Mouse (Mus musculus) midbrain, embryonic 12.5 days (tissue): ENCODE results near the gene Bpifb9b. TPM values are rescaled to one million over a fixed set of nuclear protein-coding genes. Genes with fewer than 3 reads are reported as not detected.
"Not testable (repeated sequence)": the region's sequence is repeated elsewhere in the genome, so short reads cannot be mapped to it uniquely, and the experiment has no call there.

Source experiments
- ATAC-seq: fragments of 200-750 bp; cut with Nextera tagmentation; 2 replicates; pipeline ENCODE4 v1.8.0; 2017; ENCODE audit warnings: low read depth, moderate TSS enrichment, moderate library complexity; ENCODE audit not compliant: low FRiP score
- H3K27ac ChIP-seq: fragments of 300-500 bp; sonication (generic); replicated peaks from 2 replicates; pipeline ENCODE4 v1.5.1; 2016; ENCODE audit warnings: mild to moderate bottlenecking
- H3K27me3 ChIP-seq: fragments of 300-500 bp; sonication (generic); 2 replicates; pipeline ENCODE4 v1.6.1; 2016; ENCODE audit warnings: mild to moderate bottlenecking
- H3K36me3 ChIP-seq: fragments of 300-500 bp; sonication (generic); 2 replicates; pipeline ENCODE4 v1.6.1; 2016
- H3K4me1 ChIP-seq: fragments of 300-500 bp; sonication (generic); 2 replicates; pipeline ENCODE4 v1.6.1; 2016
- H3K4me2 ChIP-seq: fragments of 300-500 bp; sonication (generic); replicated peaks from 2 replicates; pipeline ENCODE4 v1.6.1; 2016; ENCODE audit warnings: mild to moderate bottlenecking, moderate library complexity
- H3K4me3 ChIP-seq: fragments of 300-500 bp; sonication (generic); 2 replicates; pipeline ENCODE4 v1.5.1; 2016; ENCODE audit warnings: mild to moderate bottlenecking
- H3K9ac ChIP-seq: fragments of 300-500 bp; sonication (generic); replicated peaks from 2 replicates; pipeline ENCODE4 v1.6.1; 2016; ENCODE audit warnings: mild to moderate bottlenecking, moderate library complexity
- H3K9me3 ChIP-seq: fragments of 300-500 bp; sonication (generic); 2 replicates; pipeline ENCODE4 v1.6.1; 2016; ENCODE audit warnings: mild to moderate bottlenecking
- WGBS: fragments of 180-500 bp; shearing (Covaris S2); methylation state at CpG from one replicate; pipeline ENCODE4 v1.1.7; 2016; 5-methylcytosine and 5-hydroxymethylcytosine counted together
- polyA plus RNA-seq: library from polyadenylated mRNA; unstranded; fragments of >200 nt; fragmentation: Nextera tagmentation; extraction: Ambion mirVana; gene quantifications from 2 replicates; pipeline ENCODE4 v1.2.1, GENCODE M21; 2016

The Bpifb9b gene
- not detected in 2 replicates for polyA plus RNA-seq

DNA sequence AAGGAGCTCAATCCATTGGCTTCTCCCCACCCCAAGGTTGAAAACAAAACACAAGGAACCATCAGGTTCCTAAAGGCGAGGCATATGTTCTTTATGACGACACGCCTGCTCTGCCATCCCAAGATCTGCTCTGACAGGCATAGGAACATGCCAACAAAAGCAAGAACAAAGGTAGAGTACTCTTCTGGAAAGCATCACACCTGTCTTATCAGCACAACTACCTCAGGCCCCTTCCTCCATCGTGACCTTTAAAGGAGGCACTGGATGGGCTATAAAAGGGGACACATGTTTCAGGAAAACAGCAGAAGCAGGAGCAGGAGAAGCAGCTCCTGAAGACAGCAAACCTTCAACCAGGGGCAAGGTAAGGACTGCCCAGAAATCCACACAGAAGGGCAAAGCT lies at the start of gene Bpifb9b:
Bpifb9b (plus strand) TSS at position 301 of the 400 bp plus-strand sequence.
- not testable (repeated sequence) for H3K9ac ChIP-seq, H3K36me3 ChIP-seq, H3K27ac ChIP-seq, H3K4me1 ChIP-seq, H3K9me3 ChIP-seq, H3K4me2 ChIP-seq, ATAC-seq, H3K27me3 ChIP-seq, H3K4me3 ChIP-seq
- 86% methylated on average over 4 of the region's 4 CpGs for WGBS

DNA sequence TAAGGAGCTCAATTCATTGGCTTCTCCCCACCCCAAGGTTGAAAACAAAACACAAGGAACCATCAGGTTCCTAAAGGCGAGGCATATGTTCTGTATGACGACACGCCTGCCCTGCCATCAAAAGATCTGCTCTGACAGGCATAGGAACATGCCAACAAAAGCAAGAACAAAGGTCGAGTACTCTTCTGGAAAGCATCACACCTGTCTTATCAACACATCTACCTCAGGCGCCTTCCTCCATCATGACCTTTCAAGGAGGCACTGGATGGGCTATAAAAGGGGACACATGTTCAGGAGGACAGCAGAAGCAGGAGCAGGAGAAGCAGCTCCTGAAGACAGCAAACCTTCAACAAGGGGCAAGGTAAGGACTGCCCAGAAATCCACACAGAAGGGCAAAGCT lies 49.5 kb upstream of the Bpifb9b start, which contains the start of gene Bpifb9a:
Bpifb9a (plus strand) TSS at position 301 of the 400 bp plus-strand sequence.
- H3K4me3 ChIP-seq, H3K27me3 ChIP-seq, H3K4me2 ChIP-seq, ATAC-seq, H3K36me3 ChIP-seq, H3K4me1 ChIP-seq, H3K27ac ChIP-seq, H3K9ac ChIP-seq, H3K9me3 ChIP-seq: not testable (repeated sequence)
- 87% methylated on average over 5 of the region's 5 CpGs for WGBS

DNA sequence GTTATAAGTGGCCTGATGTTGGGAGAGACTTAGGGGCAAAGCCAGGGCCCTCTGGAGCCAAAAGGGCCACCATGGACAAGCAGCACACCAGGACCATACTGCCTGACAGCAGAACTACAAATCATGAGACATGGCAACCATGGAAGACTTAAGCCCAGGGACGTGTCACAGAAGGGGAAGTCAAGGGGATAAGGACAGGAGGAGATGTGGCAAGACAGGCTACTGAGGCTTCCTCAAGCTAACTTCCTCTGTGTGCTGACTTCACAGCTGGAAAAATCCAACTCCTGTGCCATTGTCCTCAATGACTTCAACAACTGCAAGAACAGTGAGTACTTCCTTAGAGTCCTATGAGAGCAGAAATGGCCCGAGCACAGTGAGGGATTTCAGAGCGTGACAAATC lies 42.6 kb upstream of the Bpifb9b start:
- not testable (repeated sequence) for H3K36me3 ChIP-seq, ATAC-seq, H3K4me2 ChIP-seq, H3K9ac ChIP-seq, H3K27ac ChIP-seq, H3K27me3 ChIP-seq, H3K9me3 ChIP-seq, H3K4me1 ChIP-seq, H3K4me3 ChIP-seq
- WGBS, result 79% methylated on average over 3 of the region's 3 CpGs

DNA sequence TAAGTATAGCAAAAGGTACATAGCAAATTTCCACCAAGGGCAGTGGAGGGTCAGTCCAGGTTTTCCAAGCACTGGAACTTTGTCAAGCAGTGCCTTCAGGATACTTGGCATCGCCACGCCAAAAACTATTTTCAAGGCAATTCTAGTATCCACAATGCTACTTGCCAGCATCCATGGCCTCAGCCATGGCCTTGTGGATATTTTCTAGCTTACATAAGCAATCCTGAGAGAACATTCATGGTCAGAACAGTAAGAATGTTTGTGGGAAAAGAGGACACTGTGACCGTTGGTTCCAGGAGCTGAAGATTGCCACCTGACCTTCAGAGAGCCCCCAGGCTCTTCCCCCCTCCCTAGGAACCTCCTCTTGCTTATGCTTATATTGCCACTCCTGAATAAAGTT lies 15.2 kb upstream of the Bpifb9b start:
- 86% methylated on average over 3 of the region's 3 CpGs for whole genome bisulfite sequencing
- H3K27ac ChIP-seq, H3K9me3 ChIP-seq, ATAC-seq, H3K27me3 ChIP-seq, H3K36me3 ChIP-seq, H3K9ac ChIP-seq, H3K4me1 ChIP-seq, H3K4me2 ChIP-seq, H3K4me3 ChIP-seq: not testable (repeated sequence)

DNA sequence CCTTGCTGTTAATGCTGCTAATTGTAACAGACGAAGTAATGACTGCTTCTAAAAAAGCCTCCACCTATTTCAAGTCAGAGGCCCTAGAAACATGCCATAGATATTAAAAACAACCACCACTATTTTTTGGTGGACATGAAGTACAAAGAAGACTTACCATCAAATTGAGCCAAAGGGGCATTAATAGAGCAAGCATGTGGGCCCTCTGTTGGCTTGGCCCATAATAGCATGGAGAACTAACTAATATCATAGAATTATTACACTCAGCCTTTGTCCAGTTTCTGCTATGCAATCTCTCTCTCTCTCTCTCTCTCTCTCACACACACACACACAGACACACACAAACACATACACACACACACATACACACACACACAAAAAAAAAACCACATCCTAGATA lies 14.2 kb upstream of the Bpifb9b start:
- Histone ChIP-seq H3K4me3 (no peak overlapping the region), H3K4me1 (no peaks in the 10 kb centered on the region), H3K4me2 (no peak overlapping the region), H3K27me3 (no peaks in the 10 kb centered on the region), H3K9me3 (no peaks in the 10 kb centered on the region), H3K36me3 (no peaks in the 10 kb centered on the region), H3K27ac (no peak overlapping the region), H3K9ac (no peak overlapping the region)
- no peak for ATAC-seq
- 67% methylated on average over 1 of the region's 1 CpGs for WGBS

DNA sequence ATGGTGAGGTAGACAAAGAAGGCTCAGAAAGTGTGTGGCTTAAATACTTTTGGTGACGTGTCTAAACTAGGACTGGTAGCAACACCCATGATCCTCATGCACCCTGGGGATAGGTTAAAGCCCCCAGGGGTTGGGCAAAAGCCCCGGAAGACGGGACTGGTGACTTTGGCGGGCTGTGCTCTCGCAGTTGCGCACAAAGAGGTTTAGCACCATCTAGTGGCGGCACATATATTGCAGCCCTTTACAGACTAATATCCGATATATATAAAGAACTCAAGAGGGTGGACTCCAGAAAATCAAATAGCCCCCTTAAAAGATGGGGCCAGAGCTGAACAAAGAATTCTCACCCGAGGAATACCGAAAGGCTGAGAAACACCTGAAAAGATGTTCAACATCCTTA lies 12.3 kb upstream of the Bpifb9b start:
- not testable (repeated sequence) for ATAC-seq, H3K27me3 ChIP-seq, H3K9ac ChIP-seq, H3K36me3 ChIP-seq, H3K9me3 ChIP-seq, H3K27ac ChIP-seq, H3K4me3 ChIP-seq, H3K4me1 ChIP-seq
- 0 out of 2 replicates have a peak overlapping the region, but pooled peaks have one; percentile 15 for H3K4me2 ChIP-seq
- 2% methylated on average over 10 of the region's 10 CpGs for WGBS

DNA sequence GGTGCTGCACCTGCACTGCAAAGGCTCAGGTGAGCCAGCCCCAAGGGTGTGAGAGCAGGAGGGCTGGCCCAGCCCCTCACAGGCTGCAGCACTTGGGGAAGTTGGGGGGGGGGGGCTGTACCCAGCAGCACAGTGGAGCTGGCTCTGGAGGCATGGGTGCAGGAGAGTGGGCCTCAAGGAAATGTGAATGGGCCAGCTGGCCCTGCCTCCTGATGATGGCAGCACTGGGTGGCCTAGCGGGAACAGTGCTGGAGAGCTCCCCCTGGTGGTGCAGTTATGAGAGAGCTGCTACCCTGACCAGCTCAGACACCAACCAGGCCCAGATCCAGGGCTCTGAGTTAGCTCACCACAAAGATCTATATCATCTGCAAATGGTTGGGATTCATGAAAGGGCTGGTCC lies 6.5 kb upstream of the Bpifb9b start:
- no peaks in the 10 kb centered on the region for H3K4me1 ChIP-seq
- 14% methylated on average over 1 of the region's 1 CpGs for WGBS
- H3K9ac ChIP-seq, result no peak overlapping the region

DNA sequence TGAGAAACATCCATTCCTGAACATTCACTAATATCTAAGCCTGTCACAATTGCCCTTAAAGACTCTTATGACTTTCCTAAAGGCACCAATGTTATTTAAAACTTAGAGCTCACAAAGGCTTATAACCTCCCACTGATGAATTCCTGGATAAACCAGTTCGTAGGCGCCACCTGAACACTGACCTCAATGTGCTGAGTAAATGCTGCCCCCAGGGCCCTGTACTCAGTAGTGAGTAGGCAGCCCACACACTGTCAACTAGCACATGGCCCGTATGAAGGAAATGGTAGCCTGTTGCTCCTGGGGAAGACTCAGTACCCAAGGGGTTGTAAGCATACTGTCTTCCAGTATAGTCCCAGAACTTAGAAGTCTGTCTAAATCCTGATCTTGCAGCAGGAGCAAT lies 5.3 kb upstream of the Bpifb9b start:
- Histone ChIP-seq H3K27me3 (no peaks in the 10 kb centered on the region), H3K4me1 (no peaks in the 10 kb centered on the region), H3K9ac (no peak overlapping the region), H3K4me2 (no peak overlapping the region), H3K27ac (no peak overlapping the region), H3K36me3 (no peaks in the 10 kb centered on the region), H3K4me3 (no peak overlapping the region), H3K9me3 (no peaks in the 10 kb centered on the region)
- no peak for ATAC-seq
- 86% methylated on average over 3 of the region's 3 CpGs for WGBS

More for the DNA sequence above, 6.5 kb upstream of the Bpifb9b start:
- H3K9me3 ChIP-seq, result no peaks in the 10 kb centered on the region
- H3K27me3 ChIP-seq, result no peaks in the 10 kb centered on the region
- H3K4me2 ChIP-seq, result no peak overlapping the region
- no peak overlapping the region for H3K27ac ChIP-seq
- no peak overlapping the region for H3K4me3 ChIP-seq
- ATAC-seq, result no peak; the same call in 1 of the 2 replicates
- H3K36me3 ChIP-seq, result no peaks in the 10 kb centered on the region

DNA sequence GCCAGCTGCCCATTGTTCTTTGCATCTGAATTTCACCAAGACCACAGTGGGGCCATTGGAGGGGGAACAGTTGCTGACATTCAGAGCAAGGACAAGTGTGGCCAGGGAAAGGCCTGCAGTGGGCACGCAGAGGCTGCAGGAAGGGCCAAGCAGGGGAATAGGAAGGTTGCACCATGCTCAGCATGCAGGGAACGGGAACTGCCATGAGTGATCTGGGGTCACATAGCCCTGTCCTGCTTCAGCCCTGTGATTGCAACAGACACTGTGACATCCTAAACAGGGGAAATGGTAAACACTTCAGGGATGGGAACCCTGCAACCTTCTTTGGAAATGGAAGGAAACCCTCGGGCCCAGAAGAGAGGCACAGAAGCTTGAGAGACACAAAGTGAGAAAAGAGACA lies 2.4 kb upstream of the Bpifb9b start:
- not testable (repeated sequence) for H3K9me3 ChIP-seq, H3K4me3 ChIP-seq, H3K27ac ChIP-seq, H3K9ac ChIP-seq, H3K36me3 ChIP-seq, H3K4me1 ChIP-seq, H3K4me2 ChIP-seq, ATAC-seq, H3K27me3 ChIP-seq
- WGBS, result 63% methylated on average over 1 of the region's 3 CpGs

DNA sequence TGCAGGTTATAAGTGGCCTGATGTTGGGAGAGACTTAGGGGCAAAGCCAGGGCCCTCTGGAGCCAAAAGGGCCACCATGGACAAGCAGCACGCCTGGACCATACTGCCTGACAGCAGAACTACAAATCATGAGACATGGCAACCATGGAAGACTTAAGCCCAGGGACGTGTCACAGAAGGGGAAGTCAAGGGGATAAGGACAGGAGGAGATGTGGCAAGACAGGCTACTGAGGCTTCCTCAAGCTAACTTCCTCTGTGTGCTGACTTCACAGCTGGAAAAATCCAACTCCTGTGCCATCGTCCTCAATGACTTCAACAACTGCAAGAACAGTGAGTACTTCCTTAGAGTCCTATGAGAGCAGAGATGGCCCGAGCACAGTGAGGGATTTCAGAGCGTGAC lies 6.7 kb downstream of the Bpifb9b start:
- not testable (repeated sequence) for H3K36me3 ChIP-seq, ATAC-seq, H3K27ac ChIP-seq, H3K9me3 ChIP-seq, H3K4me2 ChIP-seq, H3K4me3 ChIP-seq, H3K9ac ChIP-seq, H3K27me3 ChIP-seq, H3K4me1 ChIP-seq
- WGBS, result 82% methylated on average over 5 of the region's 5 CpGs

DNA sequence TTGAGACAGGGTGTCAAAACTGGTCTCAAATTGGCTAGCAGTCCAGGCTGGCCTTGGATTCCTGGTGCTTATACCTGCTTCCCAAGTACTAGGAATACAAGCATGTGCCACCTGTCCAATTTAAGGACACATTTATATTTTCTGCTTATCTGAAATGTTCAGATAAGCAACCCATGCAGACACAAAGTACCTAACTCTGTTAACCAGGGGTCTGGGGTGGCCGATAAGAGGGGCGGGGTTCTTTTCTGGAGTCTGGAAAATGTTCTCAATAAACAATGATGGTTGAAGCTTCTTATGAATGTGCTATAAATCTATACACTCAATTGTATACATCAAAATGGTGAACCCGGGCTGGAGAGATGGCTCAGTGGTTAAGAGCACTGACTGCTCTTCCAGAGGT lies 19.8 kb downstream of the Bpifb9b start:
- H3K9me3 ChIP-seq, result 0 out of 2 replicates have a peak, but pooled peaks cover 3% of the 10 kb centered on the region
- H3K4me2 ChIP-seq, result no peak overlapping the region
- no peak overlapping the region for H3K4me3 ChIP-seq
- H3K27me3 ChIP-seq, result no peaks in the 10 kb centered on the region
- no peak for ATAC-seq
- H3K4me1 ChIP-seq, result no peaks in the 10 kb centered on the region
- WGBS, result 84% methylated on average over 3 of the region's 3 CpGs
- H3K27ac ChIP-seq, result no peak overlapping the region
- no peaks in the 10 kb centered on the region for H3K36me3 ChIP-seq
- no peak overlapping the region for H3K9ac ChIP-seq

DNA sequence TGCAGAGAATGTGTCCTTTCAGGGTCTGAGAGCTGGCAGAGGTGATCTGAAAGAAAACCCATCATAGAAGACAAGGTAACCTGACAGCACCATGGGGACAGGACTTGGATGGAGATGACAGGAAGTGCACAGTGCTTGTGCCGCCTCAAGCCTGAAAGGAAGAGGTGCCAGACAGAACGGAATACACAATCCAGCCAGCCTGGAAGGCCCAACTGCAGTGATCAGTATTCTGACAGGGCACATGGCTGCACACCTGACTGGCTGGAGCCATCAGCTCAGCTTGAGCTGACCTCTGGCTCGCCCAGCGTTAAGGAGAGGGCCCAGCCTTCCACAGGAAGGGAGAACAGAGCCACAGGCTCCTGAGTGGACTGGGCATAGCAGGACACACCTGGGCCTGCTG lies 28.5 kb downstream of the Bpifb9b start:
- Histone ChIP-seq H3K36me3 (peaks cover 7% of the 10 kb centered on the region), H3K4me3 (no peak overlapping the region), H3K27me3 (no peaks in the 10 kb centered on the region), H3K9me3 (no peaks in the 10 kb centered on the region), H3K4me1 (no peaks in the 10 kb centered on the region), H3K4me2 (no peak overlapping the region), H3K9ac (no peak overlapping the region), H3K27ac (no peak overlapping the region)
- 82% methylated on average over 4 of the region's 4 CpGs for WGBS
- ATAC-seq, result no peak

DNA sequence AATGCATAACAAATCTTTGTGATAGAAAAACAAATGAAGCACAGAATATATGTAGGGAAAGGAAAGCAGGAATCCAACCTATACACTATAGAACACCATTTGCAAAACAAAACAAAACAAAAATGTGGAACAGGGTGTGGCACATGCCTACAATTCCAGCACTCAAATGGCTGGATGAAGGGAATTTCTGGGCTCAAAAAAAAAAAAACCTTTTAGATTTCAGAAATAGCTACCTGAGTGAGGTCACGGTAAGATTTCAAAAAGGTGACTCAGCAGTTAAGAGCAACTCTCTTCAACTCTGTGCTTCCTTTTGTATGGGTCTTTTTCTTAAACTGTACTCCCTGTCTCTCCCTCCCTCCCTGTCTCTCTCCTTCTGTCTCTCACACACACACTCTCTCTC lies 31.1 kb downstream of the Bpifb9b start:
- 94% methylated on average over 1 of the region's 1 CpGs for WGBS
- H3K27me3 ChIP-seq, result no peaks in the 10 kb centered on the region
- no peak overlapping the region for H3K4me3 ChIP-seq
- ATAC-seq, result no peak
- no peaks in the 10 kb centered on the region for H3K4me1 ChIP-seq
- no peak overlapping the region for H3K9ac ChIP-seq
- H3K4me2 ChIP-seq, result no peak overlapping the region
- no peak overlapping the region for H3K27ac ChIP-seq
- H3K36me3 ChIP-seq, result peaks cover 18% of the 10 kb centered on the region
- H3K9me3 ChIP-seq, result no peaks in the 10 kb centered on the region
